ENCODE assay signal across 8 mouse cellular contexts in the genomic region with DNA sequence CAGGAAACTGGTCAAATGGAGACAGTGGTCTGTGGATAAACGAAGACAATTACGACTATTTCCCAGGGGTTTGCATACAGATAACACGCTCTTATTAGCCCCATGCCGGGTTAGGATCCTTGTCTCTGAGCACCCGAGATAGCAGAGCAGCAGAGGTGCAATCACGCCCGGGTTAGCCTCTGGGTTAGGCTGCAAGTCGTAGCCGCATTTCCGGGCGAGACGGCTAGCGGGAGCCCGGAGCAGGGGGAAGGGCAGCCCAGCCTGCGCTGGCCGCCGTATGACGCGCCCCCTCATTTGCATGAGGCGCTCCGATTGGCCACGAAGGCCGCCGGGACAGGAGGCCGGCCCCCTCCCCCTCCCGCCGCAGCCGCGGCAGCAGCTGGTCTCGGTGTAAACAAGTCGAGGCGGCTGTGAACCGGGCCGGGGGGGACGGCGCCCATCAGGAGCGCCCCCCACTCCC. TPM values are rescaled to one million over a fixed set of nuclear protein-coding genes. Genes with fewer than 3 reads are reported as not detected.
DNase-seq lines count a peak whose midpoint lies in the region; ATAC-seq and TF ChIP-seq lines count a peak whose summit lies in the region.

Gene Ypel3, plus strand, starts transcription at position 358 of the 460 bp plus-strand sequence.

- H3K27ac ChIP-seq in forebrain, embryonic 15.5 days (replicated peaks) = peak within 1 kb of the TSS; percentile 92
- H3K27ac ChIP-seq in neural tube, embryonic 15.5 days (replicated peaks) = peak within 1 kb of the TSS; percentile 89

- no peaks in the 10 kb centered on the region for H3K9me3 ChIP-seq in G1E (replicated peaks)
- H3K9me3 ChIP-seq in forebrain, embryonic 15.5 days = no peaks in the 10 kb centered on the region
- no peaks in the 10 kb centered on the region for H3K9me3 ChIP-seq in neural tube, embryonic 15.5 days (replicated peaks)

- under 1% methylated on average over 37 of the region's 37 CpGs for WGBS in forebrain, embryonic 15.5 days
- under 1% methylated on average over 35 of the region's 37 CpGs for WGBS in lung, adult 2 months
- WGBS in neural tube, embryonic 15.5 days = under 1% methylated on average over 25 of the region's 37 CpGs

- no peaks in the 10 kb centered on the region for H3K27me3 ChIP-seq in G1E (ENCODE audit: insufficient read depth, low read length)
- H3K27me3 ChIP-seq in forebrain, embryonic 15.5 days = no peaks in the 10 kb centered on the region
- no peaks in the 10 kb centered on the region for H3K27me3 ChIP-seq in neural tube, embryonic 15.5 days (replicated peaks)

- peak within 1 kb of the TSS; percentile 93 for H3K9ac ChIP-seq in forebrain, embryonic 15.5 days (replicated peaks)
- peak within 1 kb of the TSS; percentile 93 for H3K9ac ChIP-seq in neural tube, embryonic 15.5 days (replicated peaks)

- peaks cover 73% of the 10 kb centered on the region for H3K4me1 ChIP-seq in G1E (ENCODE audit: insufficient read depth, low read depth, low read length)
- peaks cover 52% of the 10 kb centered on the region for H3K4me1 ChIP-seq in forebrain, embryonic 15.5 days
- peaks cover 34% of the 10 kb centered on the region for H3K4me1 ChIP-seq in lung, adult 2 months (ENCODE audit: control insufficient read depth, insufficient read depth, low read length)
- H3K4me1 ChIP-seq in neural tube, embryonic 15.5 days = peaks cover 55% of the 10 kb centered on the region

- peak; percentile 92 for ATAC-seq in G1E (ENCODE audit: extremely low read depth, insufficient number of reproducible peaks, low FRiP score, poor library complexity, severe bottlenecking)
- peak; percentile 90 for ATAC-seq in forebrain, embryonic 15.5 days (replicated peaks)
- peak; percentile 89 for ATAC-seq in neural tube, embryonic 15.5 days (ENCODE audit: low FRiP score)

- H3K36me3 ChIP-seq in G1E (replicated peaks) = peaks cover 22% of the 10 kb centered on the region
- no peaks in the 10 kb centered on the region; the same call in 1 of the 2 replicates for H3K36me3 ChIP-seq in forebrain, embryonic 15.5 days
- peaks cover 12% of the 10 kb centered on the region; the same call in 1 of the 2 replicates for H3K36me3 ChIP-seq in neural tube, embryonic 15.5 days

- peak; percentile 60; the same call in 1 of the 2 replicates for TF ChIP-seq POLR2A in lung, adult 2 months (IDR thresholded peaks at IDR 0.05; ENCODE audit: borderline replicate concordance, extremely low read depth, low read depth, low read length)

- DNase-seq in G1E (ENCODE audit: low spot score) = peak; percentile 98
- peak; percentile 98 for DNase-seq in cerebellum, adult 11-12 months
- peak; percentile 97 for DNase-seq in heart, postnatal 14 days
- peak; percentile 95 to 97 for DNase-seq in layer of hippocampus, adult 18-20 months (ENCODE audit: low spot score in 2 of 2)
- DNase-seq in lung, adult 2 months = peak; percentile 91
- DNase-seq in thymus, adult 18-20 months = peak; percentile 94 to 97

- TF ChIP-seq CTCF in G1E (IDR thresholded peaks at IDR 0.05; ENCODE audit: low read depth, low read length) = no peak
- TF ChIP-seq CTCF in lung, adult 2 months (IDR thresholded peaks at IDR 0.05; ENCODE audit: insufficient read depth, low read length) = no peak

- peak within 1 kb of the TSS; percentile 87 for H3K4me2 ChIP-seq in forebrain, embryonic 15.5 days (replicated peaks)
- peak within 1 kb of the TSS; percentile 95 for H3K4me2 ChIP-seq in neural tube, embryonic 15.5 days

- H3K4me3 ChIP-seq in G1E (ENCODE audit: low read depth, low read length) = peak within 1 kb of the TSS; percentile 76
- peak within 1 kb of the TSS; percentile 64 for H3K4me3 ChIP-seq in forebrain, embryonic 15.5 days
- H3K4me3 ChIP-seq in lung, adult 2 months (replicated peaks; ENCODE audit: extremely low read depth, low read depth, low read length) = peak within 1 kb of the TSS; percentile 92
- H3K4me3 ChIP-seq in neural tube, embryonic 15.5 days (replicated peaks) = peak within 1 kb of the TSS; percentile 87

- intact Hi-C loops in heart, postnatal 14 days (cut with DNase I) = no loop called here

RNA-seq across cellular contexts. Expression of gene Ypel3, which starts in this region (rescaled TPM):
- 41.6 and 86.7 TPM in 2 replicates for total RNA-seq in G1E (2014; fragmentation: Nextera tagmentation)
- total RNA-seq in G1E (2017) = 20.2 and 23.1 TPM in 2 replicates
- polyA plus RNA-seq in G1E (2012) = 78.1 and 78.3 TPM in 2 replicates
- polyA plus RNA-seq in forebrain, embryonic 15.5 days (2015; fragmentation: Nextera tagmentation; extraction: Ambion mirVana) = 207 and 213 TPM in 2 replicates
- total RNA-seq in heart, postnatal 14 days (2021) = 10 to 100 TPM; 62.9 to 77.1 TPM
- total RNA-seq in layer of hippocampus, adult 18-20 months (2021) = 100 to 1,000 TPM; 286 to 300 TPM
- polyA plus RNA-seq in lung, adult 2 months (2012; rRNA removed) = 390 and 597 TPM in 2 replicates
- polyA plus RNA-seq in neural tube, embryonic 15.5 days (2015; fragmentation: Nextera tagmentation; extraction: Ambion mirVana) = 187 and 207 TPM in 2 replicates

Comparison
In these comparisons a context has a peak if more than half of its experiments do, and no peak if none do; other contexts are left out.
1. Peak in every context shown above with its lines: DNase-seq, ATAC-seq, H3K4me3 ChIP-seq and H3K27ac ChIP-seq.